Mouse (Mus musculus) midbrain, embryonic 10.5 days (tissue): ENCODE data around the gene Arl6ip4. TPM values are rescaled to one million over a fixed set of nuclear protein-coding genes. Genes with fewer than 3 reads are reported as not detected.

Experiments used
- DNase-seq: peaks from one replicate; pipeline ENCODE4 v3.0.0-alpha.2; 2017; ENCODE audit warnings: low spot score
- H3K27ac ChIP-seq: fragments of 300-500 bp; sonication (generic); replicated peaks from 2 replicates; pipeline ENCODE4 v1.5.1; 2016; ENCODE audit warnings: mild to moderate bottlenecking
- H3K27me3 ChIP-seq: fragments of 300-500 bp; sonication (generic); 2 replicates; pipeline ENCODE4 v1.6.1; 2016; ENCODE audit warnings: low read depth, mild to moderate bottlenecking; ENCODE audit not compliant: poor library complexity, severe bottlenecking
- H3K36me3 ChIP-seq: fragments of 300-500 bp; sonication (generic); 2 replicates; pipeline ENCODE4 v1.6.1; 2016; ENCODE audit warnings: mild to moderate bottlenecking, moderate library complexity
- H3K4me1 ChIP-seq: fragments of 300-500 bp; sonication (generic); 2 replicates; pipeline ENCODE4 v1.6.1; 2016
- H3K4me3 ChIP-seq: fragments of 300-500 bp; sonication (generic); 2 replicates; pipeline ENCODE4 v1.5.1; 2016; ENCODE audit warnings: mild to moderate bottlenecking, moderate library complexity
- H3K9me3 ChIP-seq: fragments of 300-500 bp; sonication (generic); replicated peaks from 2 replicates; pipeline ENCODE4 v1.6.1; 2016; ENCODE audit warnings: mild to moderate bottlenecking
- WGBS: fragments of 180-500 bp; shearing (Covaris S2); methylation state at CpG from one replicate; pipeline ENCODE4 v1.1.7; 2016; 5-methylcytosine and 5-hydroxymethylcytosine counted together
- polyA plus RNA-seq: library from polyadenylated mRNA; unstranded; fragments of >200 nt; fragmentation: Nextera tagmentation; extraction: Ambion mirVana; gene quantifications from 2 replicates; pipeline ENCODE4 v1.2.1, GENCODE M21; 2016

Arl6ip4 gene
- polyA plus RNA-seq, 1 experiment from 2014 or later: 132 TPM

GRCm38 (mm10) chr5:124083850-124084587 is 31.9 kb upstream of the Arl6ip4 start:
- 85% methylated on average over 14 of the region's 14 CpGs for WGBS
- no peak for DNase-seq
- Histone ChIP-seq H3K4me3 (no peak overlapping the region), H3K36me3 (no peaks in the 10 kb centered on the region), H3K27me3 (no peaks in the 10 kb centered on the region), H3K9me3 (no peaks in the 10 kb centered on the region), H3K4me1 (peaks cover 5% of the 10 kb centered on the region), H3K27ac (no peak overlapping the region)

GRCm38 (mm10) chr5:124084588-124085173 is 31.2 kb upstream of the Arl6ip4 start:
- DNase-seq: peak; percentile 82
- WGBS: 41% methylated on average over 11 of the region's 11 CpGs
- no peaks in the 10 kb centered on the region for H3K36me3 ChIP-seq
- no peaks in the 10 kb centered on the region for H3K9me3 ChIP-seq
- H3K27me3 ChIP-seq: no peaks in the 10 kb centered on the region
- no peak overlapping the region for H3K27ac ChIP-seq
- no peaks in the 10 kb centered on the region for H3K4me1 ChIP-seq
- no peak overlapping the region for H3K4me3 ChIP-seq

GRCm38 (mm10) chr5:124085513-124085912 is 30.4 kb upstream of the Arl6ip4 start:
- Histone ChIP-seq H3K4me3 (no peak overlapping the region), H3K27me3 (no peaks in the 10 kb centered on the region)
- WGBS: 86% methylated on average over 3 of the region's 3 CpGs

GRCm38 (mm10) chr5:124086876-124087275 is 29.0 kb upstream of the Arl6ip4 start:
- Histone ChIP-seq H3K27ac (no peak overlapping the region), H3K9me3 (no peaks in the 10 kb centered on the region), H3K27me3 (no peaks in the 10 kb centered on the region), H3K4me1 (0 out of 2 replicates have a peak, but pooled peaks cover 1% of the 10 kb centered on the region), H3K36me3 (no peaks in the 10 kb centered on the region), H3K4me3 (no peak overlapping the region)
- 85% methylated on average over 4 of the region's 4 CpGs for WGBS
- DNase-seq: no peak

More at GRCm38 (mm10) chr5:124085513-124085912, 30.4 kb upstream of the Arl6ip4 start:
- no peak overlapping the region for H3K27ac ChIP-seq
- no peaks in the 10 kb centered on the region for H3K9me3 ChIP-seq
- DNase-seq: no peak
- H3K36me3 ChIP-seq: no peaks in the 10 kb centered on the region
- no peaks in the 10 kb centered on the region for H3K4me1 ChIP-seq

GRCm38 (mm10) chr5:124089868-124090267 is 26.0 kb upstream of the Arl6ip4 start:
- Histone ChIP-seq H3K27me3 (peaks cover 20% of the 10 kb centered on the region), H3K9me3 (no peaks in the 10 kb centered on the region), H3K4me3 (no peak overlapping the region), H3K36me3 (no peaks in the 10 kb centered on the region), H3K4me1 (peaks cover 6% of the 10 kb centered on the region), H3K27ac (no peak overlapping the region)
- 84% methylated on average over 23 of the region's 23 CpGs for WGBS
- no peak for DNase-seq

GRCm38 (mm10) chr5:124091951-124092406 is 23.9 kb upstream of the Arl6ip4 start:
- H3K27ac ChIP-seq: no peak overlapping the region
- H3K36me3 ChIP-seq: no peaks in the 10 kb centered on the region
- WGBS: 72% methylated on average over 9 of the region's 9 CpGs
- no peak for DNase-seq
- H3K27me3 ChIP-seq: peaks cover 30% of the 10 kb centered on the region
- no peak overlapping the region for H3K4me3 ChIP-seq
- H3K9me3 ChIP-seq: no peaks in the 10 kb centered on the region
- H3K4me1 ChIP-seq: peaks cover 19% of the 10 kb centered on the region

GRCm38 (mm10) chr5:124093120-124093794 is 22.6 kb upstream of the Arl6ip4 start:
- no peak for DNase-seq
- no peak overlapping the region for H3K4me3 ChIP-seq
- peaks cover 30% of the 10 kb centered on the region for H3K27me3 ChIP-seq
- H3K4me1 ChIP-seq: peaks cover 19% of the 10 kb centered on the region
- no peaks in the 10 kb centered on the region for H3K36me3 ChIP-seq
- WGBS: 79% methylated on average over 11 of the region's 11 CpGs
- no peak overlapping the region for H3K27ac ChIP-seq
- H3K9me3 ChIP-seq: no peaks in the 10 kb centered on the region

- Histone ChIP-seq H3K4me1 (peaks cover 19% of the 10 kb centered on the region), H3K27me3 (peaks cover 30% of the 10 kb centered on the region), H3K27ac (no peak overlapping the region), H3K36me3 (no peaks in the 10 kb centered on the region), H3K4me3 (no peak overlapping the region), H3K9me3 (no peaks in the 10 kb centered on the region)
- DNase-seq: no peak
- WGBS: 88% methylated on average over 12 of the region's 12 CpGs
Observed at GRCm38 (mm10) chr5:124093852-124094604, 21.9 kb upstream of the Arl6ip4 start.

GRCm38 (mm10) chr5:124095077-124095581 is 20.8 kb upstream of the Arl6ip4 start:
- H3K27me3 ChIP-seq: peaks cover 30% of the 10 kb centered on the region
- peaks cover 19% of the 10 kb centered on the region for H3K4me1 ChIP-seq
- H3K27ac ChIP-seq: peak overlapping the region; percentile 42; the same call in 1 of the 2 replicates
- no peaks in the 10 kb centered on the region for H3K36me3 ChIP-seq
- no peaks in the 10 kb centered on the region for H3K9me3 ChIP-seq
- peak overlapping the region; percentile 56 for H3K4me3 ChIP-seq
- DNase-seq: peak; percentile 32
- WGBS: 12% methylated on average over 19 of the region's 19 CpGs

- no peaks in the 10 kb centered on the region for H3K9me3 ChIP-seq
- peaks cover 19% of the 10 kb centered on the region for H3K4me1 ChIP-seq
- peak within 1 kb of the TSS; percentile 56 for H3K4me3 ChIP-seq
- 1% methylated on average over 42 of the region's 42 CpGs for WGBS
- H3K27ac ChIP-seq: peak within 1 kb of the TSS; percentile 42; the same call in 1 of the 2 replicates
- no peaks in the 10 kb centered on the region for H3K36me3 ChIP-seq
- peak; percentile 90 for DNase-seq
- H3K27me3 ChIP-seq: peaks cover 30% of the 10 kb centered on the region
Observed at GRCm38 (mm10) chr5:124095596-124096232, 20.2 kb upstream of the Arl6ip4 start, which contains the start of gene Abcb9. Gene Abcb9, minus strand, starts transcription at chr5:124095798.

GRCm38 (mm10) chr5:124098923-124099322 is 17.0 kb upstream of the Arl6ip4 start:
- H3K36me3 ChIP-seq: no peaks in the 10 kb centered on the region
- WGBS: 89% methylated on average over 2 of the region's 2 CpGs
- DNase-seq: no peak
- no peaks in the 10 kb centered on the region for H3K9me3 ChIP-seq
- peaks cover 20% of the 10 kb centered on the region for H3K27me3 ChIP-seq
- no peak overlapping the region for H3K27ac ChIP-seq
- peaks cover 15% of the 10 kb centered on the region for H3K4me1 ChIP-seq
- H3K4me3 ChIP-seq: no peak overlapping the region
